Comparison of ENCODE assay signal across 15 mouse cellular contexts in genomic region chr11:108929700-108930099, GRCm38 (mm10). TPM values are rescaled to one million over a fixed set of nuclear protein-coding genes. Genes with fewer than 3 reads are reported as not detected.
DNase-seq lines count a peak whose midpoint lies in the region; ATAC-seq lines count a peak whose summit lies in the region.
"Had no signal": no experiment of that assay in that cellular context is flagged by ENCODE, and none has a peak within 500 bp of the region (broad histone marks: within the 10 kb centered on the region; RNA-seq: fewer than 3 reads in every experiment).

No protein-coding gene starts in this region.

- H3K9me3 ChIP-seq in forebrain, embryonic 10.5 days: peaks cover 11% of the 10 kb centered on the region; the same call in 1 of the 2 replicates
- no peaks in the 10 kb centered on the region for H3K9me3 ChIP-seq in forebrain, embryonic 16.5 days (ENCODE audit: control insufficient read depth, low read length)
- H3K9me3 ChIP-seq in embryonic facial prominence, embryonic 14.5 days (ENCODE audit: control insufficient read depth, low read length): no peaks in the 10 kb centered on the region
- H3K9me3 ChIP-seq in hindbrain, embryonic 16.5 days (ENCODE audit: control insufficient read depth, low read length): no peaks in the 10 kb centered on the region
- no peaks in the 10 kb centered on the region for H3K9me3 ChIP-seq in midbrain, embryonic 13.5 days
- no peaks in the 10 kb centered on the region for H3K9me3 ChIP-seq in intestine, embryonic 15.5 days
- H3K9me3 ChIP-seq: heart, embryonic 13.5 days; lung, embryonic 15.5 days; megakaryocyte, embryonic 14.5 days had no signal

- WGBS in forebrain, embryonic 10.5 days: 73% methylated on average over 6 of the region's 6 CpGs
- 63% methylated on average over 6 of the region's 6 CpGs for WGBS in forebrain, embryonic 16.5 days
- WGBS in embryonic facial prominence, embryonic 14.5 days: 49% methylated on average over 6 of the region's 6 CpGs
- 62% methylated on average over 6 of the region's 6 CpGs for WGBS in hindbrain, embryonic 16.5 days
- 56% methylated on average over 6 of the region's 6 CpGs for WGBS in midbrain, embryonic 13.5 days
- 82% methylated on average over 6 of the region's 6 CpGs for WGBS in intestine, embryonic 15.5 days

- no peak overlapping the region for H3K4me2 ChIP-seq in forebrain, embryonic 16.5 days (ENCODE audit: low read length)
- H3K4me2 ChIP-seq in embryonic facial prominence, embryonic 14.5 days (ENCODE audit: low read depth, low read length): peak overlapping the region; percentile 60; the same call in 1 of the 2 replicates
- no peak overlapping the region for H3K4me2 ChIP-seq in hindbrain, embryonic 16.5 days (ENCODE audit: low read length)
- peak overlapping the region; percentile 89 for H3K4me2 ChIP-seq in midbrain, embryonic 13.5 days (replicated peaks)
- H3K4me2 ChIP-seq in intestine, embryonic 15.5 days (replicated peaks): no peak overlapping the region
- H3K4me2 ChIP-seq: heart, embryonic 13.5 days; lung, embryonic 15.5 days had no signal

- peaks cover 98% of the 10 kb centered on the region for H3K4me1 ChIP-seq in forebrain, embryonic 10.5 days
- peaks cover 71% of the 10 kb centered on the region for H3K4me1 ChIP-seq in forebrain, embryonic 16.5 days (replicated peaks; ENCODE audit: control insufficient read depth, insufficient read depth, low read length)
- H3K4me1 ChIP-seq in embryonic facial prominence, embryonic 14.5 days (ENCODE audit: control insufficient read depth, insufficient read depth, low read length): peaks cover 57% of the 10 kb centered on the region
- H3K4me1 ChIP-seq in hindbrain, embryonic 16.5 days (ENCODE audit: control insufficient read depth, insufficient read depth, low read depth, low read length): peaks cover 63% of the 10 kb centered on the region
- H3K4me1 ChIP-seq in midbrain, embryonic 13.5 days (replicated peaks): peaks cover 90% of the 10 kb centered on the region
- peaks cover 27% of the 10 kb centered on the region for H3K4me1 ChIP-seq in intestine, embryonic 15.5 days (replicated peaks)
- H3K4me1 ChIP-seq: megakaryocyte, embryonic 14.5 days had no signal

- peaks cover 45% of the 10 kb centered on the region for H3K27me3 ChIP-seq in forebrain, embryonic 10.5 days (ENCODE audit: poor library complexity, severe bottlenecking)
- H3K27me3 ChIP-seq in forebrain, embryonic 16.5 days (replicated peaks; ENCODE audit: control insufficient read depth, insufficient read depth, low read length): no peaks in the 10 kb centered on the region
- H3K27me3 ChIP-seq in embryonic facial prominence, embryonic 14.5 days (replicated peaks; ENCODE audit: control insufficient read depth, insufficient read depth, low read length): no peaks in the 10 kb centered on the region
- no peaks in the 10 kb centered on the region for H3K27me3 ChIP-seq in hindbrain, embryonic 16.5 days (replicated peaks; ENCODE audit: control insufficient read depth, insufficient read depth, low read length)
- H3K27me3 ChIP-seq in midbrain, embryonic 13.5 days: no peaks in the 10 kb centered on the region
- no peaks in the 10 kb centered on the region for H3K27me3 ChIP-seq in intestine, embryonic 15.5 days (replicated peaks)
- H3K27me3 ChIP-seq: lung, embryonic 15.5 days; Patski had no signal

- H3K4me3 ChIP-seq in forebrain, embryonic 10.5 days: peak overlapping the region; percentile 89; the same call in 1 of the 2 replicates
- no peak overlapping the region for H3K4me3 ChIP-seq in forebrain, embryonic 16.5 days (replicated peaks; ENCODE audit: low read length)
- H3K4me3 ChIP-seq in embryonic facial prominence, embryonic 14.5 days (ENCODE audit: low read depth, low read length): no peak overlapping the region
- H3K4me3 ChIP-seq in hindbrain, embryonic 16.5 days (ENCODE audit: low read length): no peak overlapping the region
- no peak overlapping the region; the same call in 1 of the 2 replicates for H3K4me3 ChIP-seq in midbrain, embryonic 13.5 days (replicated peaks)
- no peak overlapping the region for H3K4me3 ChIP-seq in intestine, embryonic 15.5 days (replicated peaks)
- H3K4me3 ChIP-seq: heart, embryonic 13.5 days; lung, embryonic 15.5 days; megakaryocyte, embryonic 14.5 days had no signal

- peaks cover 96% of the 10 kb centered on the region for H3K36me3 ChIP-seq in forebrain, embryonic 10.5 days (replicated peaks)
- peaks cover 8% of the 10 kb centered on the region; the same call in 1 of the 2 replicates for H3K36me3 ChIP-seq in forebrain, embryonic 16.5 days (ENCODE audit: control insufficient read depth, insufficient read depth)
- peaks cover 48% of the 10 kb centered on the region for H3K36me3 ChIP-seq in embryonic facial prominence, embryonic 14.5 days (ENCODE audit: control insufficient read depth, insufficient read depth, low read length)
- no peaks in the 10 kb centered on the region; the same call in 1 of the 2 replicates for H3K36me3 ChIP-seq in hindbrain, embryonic 16.5 days (ENCODE audit: control insufficient read depth, insufficient read depth, low read length)
- peaks cover 38% of the 10 kb centered on the region for H3K36me3 ChIP-seq in midbrain, embryonic 13.5 days
- H3K36me3 ChIP-seq in intestine, embryonic 15.5 days: peaks cover 22% of the 10 kb centered on the region; the same call in 1 of the 2 replicates

- no peak for DNase-seq in forebrain, embryonic 10.5 days (ENCODE audit: extremely low spot score, low spot score)
- no peak for DNase-seq in embryonic facial prominence, embryonic 14.5 days (ENCODE audit: low spot score)
- no peak for DNase-seq in right cerebral cortex, postnatal 14 days
- DNase-seq in urinary bladder, postnatal 25 days (ENCODE audit: low spot score): no peak
- DNase-seq: cerebellum, adult 9-10 months; kidney, postnatal 14 days; liver had no signal

- H3K9ac ChIP-seq in forebrain, embryonic 16.5 days (replicated peaks; ENCODE audit: low read depth, low read length): no peak overlapping the region
- no peak overlapping the region for H3K9ac ChIP-seq in embryonic facial prominence, embryonic 14.5 days (ENCODE audit: low read depth, low read length)
- H3K9ac ChIP-seq in hindbrain, embryonic 16.5 days (ENCODE audit: low read depth, low read length): 0 out of 2 replicates have a peak overlapping the region, but pooled peaks have one; percentile 29
- H3K9ac ChIP-seq in midbrain, embryonic 13.5 days (replicated peaks): no peak overlapping the region
- H3K9ac ChIP-seq in intestine, embryonic 15.5 days: no peak overlapping the region
- H3K9ac ChIP-seq: heart, embryonic 13.5 days; lung, embryonic 15.5 days had no signal

- ATAC-seq in forebrain, embryonic 16.5 days: no peak
- no peak for ATAC-seq in embryonic facial prominence, embryonic 14.5 days (ENCODE audit: low read depth)
- ATAC-seq in hindbrain, embryonic 16.5 days: no peak
- ATAC-seq in midbrain, embryonic 13.5 days: no peak
- ATAC-seq in intestine, embryonic 15.5 days: no peak
- ATAC-seq: Patski had no signal

- peak overlapping the region; percentile 80; the same call in 1 of the 2 replicates for H3K27ac ChIP-seq in forebrain, embryonic 10.5 days
- H3K27ac ChIP-seq in forebrain, embryonic 16.5 days (ENCODE audit: low read length): no peak overlapping the region
- no peak overlapping the region for H3K27ac ChIP-seq in embryonic facial prominence, embryonic 14.5 days (replicated peaks; ENCODE audit: low read depth, low read length)
- H3K27ac ChIP-seq in hindbrain, embryonic 16.5 days (ENCODE audit: low read depth, low read length): no peak overlapping the region
- H3K27ac ChIP-seq in midbrain, embryonic 13.5 days: peak overlapping the region; percentile 74
- H3K27ac ChIP-seq in intestine, embryonic 15.5 days: no peak overlapping the region
- H3K27ac ChIP-seq: lung, embryonic 15.5 days had no signal

RNA-seq across cellular contexts. Expression of gene Axin2, which starts 9.6 kb away (rescaled TPM):
- 12.8 and 14.3 TPM in 2 replicates for polyA plus RNA-seq in forebrain, embryonic 10.5 days (2016; fragmentation: Nextera tagmentation; extraction: Ambion mirVana)
- 5.9 and 8.4 TPM in 2 replicates for polyA plus RNA-seq in forebrain, embryonic 16.5 days (2015; fragmentation: Nextera tagmentation; extraction: Ambion mirVana)
- polyA plus RNA-seq in embryonic facial prominence, embryonic 14.5 days (2014; fragmentation: Nextera tagmentation; extraction: Ambion mirVana): 11.4 and 11.8 TPM in 2 replicates
- polyA plus RNA-seq in hindbrain, embryonic 16.5 days (2015; fragmentation: Nextera tagmentation; extraction: Ambion mirVana): 7.2 and 7.7 TPM in 2 replicates
- 15.4 and 17.2 TPM in 2 replicates for polyA plus RNA-seq in midbrain, embryonic 13.5 days (2015; fragmentation: Nextera tagmentation; extraction: Ambion mirVana)
- 4.7 and 5.4 TPM in 2 replicates for polyA plus RNA-seq in intestine, embryonic 15.5 days (2015; fragmentation: Nextera tagmentation; extraction: Ambion mirVana)

Comparison
In these comparisons a context has a peak if more than half of its experiments do, and no peak if none do; other contexts are left out.
1. H3K27ac ChIP-seq: peak in forebrain, embryonic 10.5 days (single experiment) and midbrain, embryonic 13.5 days (single experiment); none in forebrain, embryonic 16.5 days (single experiment), embryonic facial prominence, embryonic 14.5 days (single experiment), hindbrain, embryonic 16.5 days (single experiment) and intestine, embryonic 15.5 days (single experiment).
2. H3K4me2 ChIP-seq: peak in embryonic facial prominence, embryonic 14.5 days (single experiment) and midbrain, embryonic 13.5 days (single experiment); none in forebrain, embryonic 16.5 days (single experiment), hindbrain, embryonic 16.5 days (single experiment) and intestine, embryonic 15.5 days (single experiment).